Mouse (Mus musculus) gonadal fat pad, adult 2 months (tissue): Measurements from ENCODE around the gene Slamf6. TPM values are rescaled to one million over a fixed set of nuclear protein-coding genes. Genes with fewer than 3 reads are reported as not detected.
"Not testable (repeated sequence)": the region's sequence is repeated elsewhere in the genome, so short reads cannot be mapped to it uniquely, and the experiment has no call there.

ENCODE experiments used
- DNase-seq: peaks from one replicate; pipeline ENCODE4 v3.0.0-alpha.2; 2012; ENCODE audit warnings: low read depth
- polyA plus RNA-seq: library from polyadenylated mRNA; depleted of rRNA; stranded (reverse); fragments of >200 nt; gene quantifications from 2 replicates; pipeline ENCODE4 v1.2.3, GENCODE M21; 2012; rRNA removed

Gene Slamf6
- polyA plus RNA-seq: 0.38 and 0.56 TPM in 2 replicates

DNA sequence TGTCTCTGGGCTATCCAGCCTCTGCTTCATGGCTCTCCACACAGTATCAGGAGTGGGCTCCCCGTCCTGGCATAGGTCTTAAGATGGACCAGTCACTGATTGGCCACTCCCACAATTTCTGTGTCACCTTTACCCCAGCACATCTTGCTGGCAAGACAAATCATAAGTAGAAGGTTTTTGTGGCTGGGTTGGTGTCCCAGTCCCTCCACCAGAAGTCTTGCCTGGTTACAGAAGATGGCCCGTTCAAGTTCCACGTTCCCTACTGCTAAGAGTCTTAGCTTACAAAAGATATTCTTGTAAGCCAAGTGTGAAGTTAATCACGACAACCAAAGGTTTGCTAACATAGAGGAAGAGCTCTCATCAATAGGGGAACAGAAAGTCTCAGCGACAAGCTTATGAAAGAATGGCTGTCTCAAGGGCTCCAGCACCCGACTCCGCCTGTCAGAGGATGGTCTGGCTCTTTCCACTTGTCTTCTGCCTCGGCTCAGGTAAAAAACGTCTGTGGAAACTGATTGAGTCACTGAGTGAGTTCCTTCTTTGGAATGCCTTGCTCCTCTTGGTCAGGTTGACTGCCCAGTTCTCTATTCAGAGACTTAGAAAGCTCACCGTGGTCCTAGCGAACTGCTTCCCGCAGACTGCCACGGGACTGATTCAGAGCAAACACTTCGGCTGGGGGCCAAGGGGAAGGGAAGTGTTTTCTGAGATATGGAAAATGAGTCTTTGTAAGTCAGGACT lies at the start of gene Slamf6:
Gene Slamf6 (plus strand): TSS at position 211 of the 735 bp plus-strand sequence.
- DNase-seq: no peak

DNA sequence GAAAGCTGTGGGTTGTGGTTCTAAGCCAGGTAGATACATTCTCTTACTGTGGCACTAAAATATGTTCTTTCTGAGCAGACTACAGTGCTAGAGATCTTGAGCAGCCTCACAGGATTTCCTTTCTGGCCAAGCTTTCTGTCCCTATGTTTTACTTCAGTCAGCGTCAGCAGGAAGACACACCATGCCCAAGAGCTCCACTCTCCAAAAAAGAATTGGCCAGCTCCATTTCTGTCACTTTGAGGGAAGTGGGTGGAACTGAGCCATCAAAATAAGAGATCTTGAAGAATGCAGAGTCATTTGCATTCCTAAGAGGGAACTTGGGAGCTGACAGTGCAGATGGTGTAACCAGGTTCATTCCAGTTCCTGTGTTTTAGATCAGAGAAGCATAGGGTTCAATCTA lies 30.3 kb upstream of the Slamf6 start:
- no peak for DNase-seq

DNA sequence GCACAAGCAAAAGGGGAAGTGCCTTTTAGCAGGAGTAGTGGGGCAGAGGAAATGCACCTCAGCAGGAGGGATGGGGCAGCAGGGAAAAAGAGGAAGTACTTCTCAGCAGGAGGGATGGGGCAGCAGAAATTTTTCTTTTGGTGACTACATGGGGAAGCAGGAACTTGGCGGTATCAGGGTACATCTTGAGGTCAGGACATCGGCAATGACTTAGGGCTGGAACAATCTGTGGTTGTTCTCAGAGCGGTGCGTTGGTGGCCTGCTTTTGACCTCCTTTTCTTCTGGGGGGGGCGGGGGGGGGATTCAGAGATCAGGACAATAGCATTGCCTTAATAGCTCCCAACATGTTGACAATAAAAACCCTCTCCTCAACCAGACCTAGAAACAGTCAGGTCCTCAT lies 22.0 kb upstream of the Slamf6 start, which contains the start of gene Gm10521:
Gene Gm10521 (plus strand): TSS at position 301 of the 400 bp plus-strand sequence.
- DNase-seq: not testable (repeated sequence)

DNA sequence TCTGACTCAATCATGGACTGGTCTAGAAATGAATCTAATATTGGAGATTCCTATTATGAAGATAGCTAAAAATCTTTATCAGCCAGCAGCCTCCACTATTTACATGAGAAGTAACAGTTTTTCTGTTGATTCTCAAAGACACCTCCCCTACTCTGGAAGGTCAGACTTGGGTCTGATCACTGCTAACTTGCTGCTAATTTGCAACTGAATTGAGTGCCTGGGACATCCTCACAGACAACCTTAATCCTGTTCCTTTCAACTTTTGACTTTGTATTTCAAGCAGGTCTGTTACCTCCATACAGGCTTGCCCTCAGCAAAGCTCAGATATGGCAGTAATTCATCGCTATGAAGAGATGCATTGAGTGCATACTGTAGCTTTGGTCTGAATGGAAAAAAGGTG lies 13.3 kb upstream of the Slamf6 start:
- no peak for DNase-seq

DNA sequence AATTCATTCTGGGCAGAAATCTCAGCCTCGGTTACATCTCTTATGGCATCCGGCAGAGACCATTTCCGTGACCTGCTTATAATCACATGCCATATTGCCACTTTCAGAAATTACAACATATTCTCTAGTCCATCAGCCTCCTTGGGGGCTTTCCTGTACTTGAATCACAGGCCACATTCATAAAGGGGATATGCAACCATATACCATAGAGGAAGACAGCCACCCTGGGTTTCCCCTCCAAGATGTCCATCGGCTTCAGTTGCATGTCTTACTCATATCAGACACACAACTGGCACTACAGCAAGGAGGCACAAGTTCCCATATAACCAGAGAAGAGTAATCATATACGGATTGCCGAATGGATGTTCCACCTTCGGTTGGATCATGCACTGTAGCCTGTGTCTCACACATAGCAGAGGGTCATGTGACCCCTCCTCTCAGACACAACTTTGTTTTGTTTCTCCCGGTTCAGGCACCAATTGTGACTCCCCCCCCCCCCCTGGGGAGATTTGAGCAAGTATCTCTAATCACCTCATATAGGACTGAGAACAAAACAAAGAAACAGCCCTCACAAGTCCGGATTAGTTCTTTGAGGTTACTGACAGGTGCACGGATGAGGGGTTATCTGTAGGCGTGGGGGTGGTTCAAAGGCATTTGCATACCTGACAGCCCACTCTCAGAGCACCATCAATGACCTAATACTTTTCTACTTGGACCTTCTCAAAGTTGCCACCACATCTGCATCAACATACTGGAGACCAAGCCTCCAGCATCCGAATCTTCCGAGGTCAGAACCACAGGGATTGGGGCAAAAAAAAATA lies 1.5 kb upstream of the Slamf6 start:
- no peak for DNase-seq

DNA sequence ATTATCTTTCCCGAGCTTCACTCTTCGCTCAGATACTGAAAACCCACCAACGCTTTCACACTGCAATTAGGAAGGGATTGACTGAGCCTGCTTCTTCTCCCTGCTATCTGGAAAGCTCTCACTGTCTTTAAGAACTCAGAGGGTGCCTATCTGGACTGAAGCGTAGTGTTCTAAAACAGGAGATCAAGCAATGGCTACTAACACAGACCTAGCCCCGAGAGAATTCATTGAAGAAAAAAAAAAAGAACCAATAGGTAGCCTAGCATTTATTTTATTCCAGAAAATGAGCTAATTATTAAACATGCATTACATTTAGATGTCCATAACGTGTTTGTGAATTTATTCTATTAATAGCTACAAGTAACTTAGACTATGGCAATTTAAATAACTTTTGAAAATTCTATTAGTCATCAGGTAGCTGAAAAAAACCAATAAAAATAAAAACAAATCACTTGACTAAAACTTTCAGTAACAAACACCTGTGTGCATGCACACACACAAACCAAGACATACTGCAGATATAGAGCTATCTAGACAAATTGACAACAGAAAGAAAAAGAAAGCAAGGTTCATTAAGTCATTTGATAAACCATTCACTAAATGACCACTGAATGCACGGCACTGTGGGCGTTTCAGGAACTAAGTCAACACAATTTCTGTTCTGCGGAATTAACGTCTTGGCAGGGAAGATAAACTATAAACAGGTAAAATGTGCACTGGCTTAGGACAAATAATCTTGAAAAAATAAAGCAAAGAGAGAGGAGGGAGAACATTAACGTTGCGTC lies 1.0 kb downstream of the Slamf6 start:
- no peak for DNase-seq

DNA sequence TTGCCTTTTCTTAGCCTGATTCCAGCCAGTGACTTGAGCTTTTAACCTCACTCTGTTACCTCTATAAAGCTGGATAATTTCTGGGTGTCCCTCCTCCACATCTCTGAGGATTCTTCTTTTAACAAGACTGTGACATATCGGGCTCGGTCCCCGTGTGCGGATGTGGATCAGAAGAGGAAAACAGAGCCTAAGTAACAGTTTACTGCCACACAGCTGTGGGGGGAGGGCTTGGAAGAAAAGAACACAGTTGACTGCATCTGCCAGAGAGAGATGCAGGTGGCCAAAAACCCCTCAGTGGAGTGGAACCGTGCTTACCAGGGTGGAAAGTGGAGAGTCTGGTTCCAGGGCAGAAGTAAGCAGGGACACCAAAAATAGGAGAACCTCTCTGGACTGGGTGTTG lies 1.9 kb downstream of the Slamf6 start:
- no peak for DNase-seq

DNA sequence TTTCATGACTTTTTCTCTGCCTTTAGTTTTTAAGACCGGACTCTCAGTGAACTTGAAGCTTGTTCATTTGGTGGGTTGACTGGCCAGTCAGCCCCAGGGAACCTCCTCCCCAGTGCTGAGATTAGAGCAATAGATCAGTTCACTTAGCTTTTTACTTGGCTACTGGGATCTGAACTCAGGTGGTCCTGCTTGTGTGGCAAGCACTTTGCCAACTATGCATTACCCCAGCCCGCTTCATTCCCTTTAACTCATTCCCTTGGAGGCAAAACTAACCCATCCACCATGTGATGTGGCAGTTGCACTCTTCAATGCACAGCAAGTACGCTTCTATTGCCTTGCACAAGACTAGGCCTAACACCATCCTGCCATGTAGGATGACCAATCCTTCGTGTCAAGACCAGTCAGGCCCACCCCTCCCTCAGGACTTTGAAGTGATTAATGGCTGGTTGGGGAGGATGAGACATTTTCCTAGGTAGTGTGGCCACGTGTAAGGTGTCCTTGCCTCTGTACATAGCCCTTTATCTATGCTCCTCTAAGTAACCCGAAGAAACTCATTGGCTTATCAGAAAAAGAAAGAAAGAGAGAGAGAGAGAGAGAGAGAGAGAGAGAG lies 2.7 kb downstream of the Slamf6 start:
- no peak for DNase-seq

DNA sequence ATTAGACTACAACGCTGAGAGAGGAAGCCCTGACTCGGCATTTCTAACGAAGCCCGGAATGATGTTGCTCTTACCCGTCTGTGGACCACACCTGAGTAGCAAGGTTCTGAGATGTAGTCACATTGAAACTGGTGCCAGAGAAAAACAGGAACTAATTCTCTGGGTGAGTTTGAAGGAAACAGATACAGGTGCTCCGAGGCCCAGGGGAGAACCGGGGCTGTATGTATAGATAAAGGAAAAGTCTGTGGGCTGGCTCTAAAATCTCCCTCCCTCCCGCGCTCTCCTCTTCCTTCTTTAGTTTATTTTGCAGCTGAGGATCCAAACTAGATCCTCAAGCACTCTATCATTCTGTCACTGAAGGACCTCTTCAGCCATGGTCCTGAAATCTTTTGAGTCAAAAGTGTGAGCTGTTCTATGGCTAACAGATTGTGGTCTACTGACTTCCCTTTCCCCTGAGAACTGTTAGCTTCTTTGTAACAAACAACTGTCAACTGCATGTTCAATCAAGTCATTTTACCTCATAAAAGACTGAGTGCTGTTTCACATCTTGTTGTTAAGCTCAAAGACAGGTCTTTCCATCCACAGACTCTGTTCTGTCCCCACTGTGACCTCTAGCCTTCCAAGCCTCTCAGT lies 3.8 kb downstream of the Slamf6 start:
- no peak for DNase-seq

DNA sequence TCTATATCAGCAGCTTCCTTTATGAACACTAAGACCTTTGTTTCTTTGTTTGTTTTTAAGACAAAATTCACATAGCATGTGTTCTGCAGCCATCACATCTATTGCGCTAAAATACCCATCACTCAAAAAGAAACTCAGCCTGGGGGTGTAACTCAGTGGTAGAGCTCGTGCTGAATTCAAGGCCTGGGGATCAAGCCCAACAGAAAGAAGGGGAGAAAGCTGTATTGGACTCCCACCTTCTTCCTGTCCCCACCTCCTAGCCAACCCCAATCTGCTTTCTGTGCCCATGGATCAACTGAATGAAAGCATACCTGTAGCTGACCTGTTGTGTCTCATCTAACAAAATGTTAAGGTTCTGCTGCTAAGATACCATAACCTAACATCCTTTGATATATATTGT lies 4.3 kb downstream of the Slamf6 start:
- DNase-seq: no peak

DNA sequence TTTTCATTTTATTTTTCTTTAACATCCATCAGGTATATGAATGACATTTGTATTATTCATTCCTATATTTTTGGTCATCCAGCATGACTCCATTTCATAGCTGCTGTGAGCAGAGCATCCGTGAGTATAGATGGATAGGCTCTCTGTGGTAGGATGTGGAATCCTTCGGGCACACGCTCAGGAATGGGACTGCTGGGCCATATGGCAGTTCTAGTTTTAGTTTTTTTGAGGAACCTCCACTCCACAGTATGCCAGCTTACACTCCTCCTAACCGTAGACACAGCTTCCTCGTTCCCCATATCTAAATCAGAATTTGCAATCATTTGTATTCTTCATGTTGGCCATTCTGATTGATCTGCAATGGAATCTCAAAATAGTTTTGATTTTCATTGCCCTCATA lies 5.5 kb downstream of the Slamf6 start:
- no peak for DNase-seq

DNA sequence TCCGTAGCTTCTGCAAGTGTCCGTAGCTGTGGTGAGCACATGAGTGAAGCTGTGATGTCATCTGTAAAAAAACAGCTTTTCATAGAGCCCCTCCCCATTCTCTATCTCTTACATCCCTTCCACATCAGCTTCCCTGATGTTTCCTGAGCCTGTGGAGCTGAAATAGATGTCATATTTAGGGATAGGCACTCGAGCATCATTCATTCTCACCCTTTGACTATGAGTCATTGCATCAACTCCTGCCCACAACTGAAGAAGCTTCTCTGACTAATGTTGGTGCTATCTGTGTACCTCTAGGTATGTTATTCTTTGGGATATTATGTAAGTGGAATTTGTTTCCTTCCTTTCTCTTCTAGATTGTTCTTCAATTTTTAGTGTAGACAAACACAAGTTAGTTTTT lies 7.6 kb downstream of the Slamf6 start:
- DNase-seq: no peak

DNA sequence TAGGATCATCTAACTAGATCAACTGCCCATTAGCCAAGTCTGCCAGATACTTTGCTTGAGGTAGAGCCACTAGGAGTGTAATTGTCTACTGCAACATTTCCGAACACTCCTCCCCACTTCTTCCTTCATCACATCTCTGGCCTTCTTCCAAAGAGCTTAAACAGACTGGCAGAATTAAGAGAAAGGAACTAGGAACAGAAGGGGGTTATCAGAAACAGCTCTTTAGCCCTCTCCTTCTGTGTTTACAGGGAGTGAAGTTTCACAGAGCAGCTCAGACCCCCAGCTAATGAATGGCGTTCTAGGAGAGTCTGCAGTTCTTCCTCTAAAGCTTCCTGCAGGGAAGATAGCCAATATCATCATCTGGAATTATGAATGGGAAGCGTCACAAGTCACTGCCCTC lies 16.5 kb downstream of the Slamf6 start:
- DNase-seq: no peak

DNA sequence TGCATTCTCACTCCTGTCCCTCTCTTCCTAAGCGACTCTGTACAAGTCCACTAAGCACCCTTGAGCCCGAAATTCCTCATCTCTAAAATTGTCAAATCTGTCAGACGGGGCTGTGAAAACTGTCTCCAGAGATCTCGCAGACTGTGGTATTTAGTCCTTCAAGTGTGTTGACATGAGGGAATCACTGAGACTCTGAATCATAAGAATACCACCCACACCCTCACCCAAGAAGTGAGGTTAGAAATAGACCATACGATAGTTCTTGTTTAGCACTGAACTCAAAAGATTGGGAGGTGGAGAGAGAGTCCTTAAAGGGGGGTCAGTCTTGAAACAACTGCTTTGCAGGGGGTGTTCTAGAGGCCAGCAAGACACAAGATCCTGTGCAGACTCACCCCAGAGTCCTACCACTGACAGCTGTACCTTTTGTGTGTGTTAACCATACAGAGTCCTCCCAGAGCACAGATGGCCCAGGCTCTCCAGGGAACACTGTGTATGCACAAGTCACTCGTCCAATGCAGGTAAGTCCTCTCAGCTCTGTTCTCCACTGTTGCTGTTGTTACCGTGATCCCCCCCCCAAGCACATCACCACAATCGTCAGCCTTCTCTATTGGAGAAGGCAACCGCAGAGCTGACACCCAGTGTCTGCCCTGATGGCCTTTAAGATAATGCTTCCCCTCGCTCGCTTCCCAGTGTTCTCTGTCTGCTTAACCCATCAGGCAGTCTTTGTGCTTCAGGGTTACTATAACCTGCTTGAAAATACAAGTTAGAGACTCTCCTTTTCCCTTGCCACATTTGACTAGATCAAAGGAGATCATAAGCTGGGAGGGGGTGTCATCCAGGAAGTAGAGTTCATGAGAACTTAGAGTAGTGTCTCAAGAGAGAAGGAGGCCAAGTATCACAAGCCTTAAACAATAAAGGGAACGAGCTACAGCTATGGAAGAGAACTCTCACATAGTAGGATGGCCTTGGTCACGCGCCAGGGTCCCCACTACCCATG lies 21.9 kb downstream of the Slamf6 start:
- no peak for DNase-seq

DNA sequence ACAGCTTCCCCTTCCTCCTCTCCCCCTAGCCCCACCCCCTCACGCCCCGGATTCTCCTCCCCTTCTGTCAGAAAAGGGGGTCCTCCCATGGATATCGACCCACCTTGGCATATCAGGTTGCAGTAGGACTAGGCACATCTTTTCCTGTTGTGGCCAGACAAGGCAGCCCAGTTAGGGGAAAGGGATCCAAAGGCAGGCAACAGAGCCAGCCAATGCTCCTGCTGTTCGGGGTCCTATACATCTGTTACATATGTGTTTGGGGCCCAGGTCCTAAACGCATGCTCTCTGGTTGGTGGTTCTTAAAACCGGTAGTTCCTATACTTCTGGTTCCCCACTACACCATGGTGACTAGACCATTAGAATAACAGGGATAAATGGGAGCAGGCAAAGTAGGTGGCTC lies 23.3 kb downstream of the Slamf6 start:
- DNase-seq: no peak

DNA sequence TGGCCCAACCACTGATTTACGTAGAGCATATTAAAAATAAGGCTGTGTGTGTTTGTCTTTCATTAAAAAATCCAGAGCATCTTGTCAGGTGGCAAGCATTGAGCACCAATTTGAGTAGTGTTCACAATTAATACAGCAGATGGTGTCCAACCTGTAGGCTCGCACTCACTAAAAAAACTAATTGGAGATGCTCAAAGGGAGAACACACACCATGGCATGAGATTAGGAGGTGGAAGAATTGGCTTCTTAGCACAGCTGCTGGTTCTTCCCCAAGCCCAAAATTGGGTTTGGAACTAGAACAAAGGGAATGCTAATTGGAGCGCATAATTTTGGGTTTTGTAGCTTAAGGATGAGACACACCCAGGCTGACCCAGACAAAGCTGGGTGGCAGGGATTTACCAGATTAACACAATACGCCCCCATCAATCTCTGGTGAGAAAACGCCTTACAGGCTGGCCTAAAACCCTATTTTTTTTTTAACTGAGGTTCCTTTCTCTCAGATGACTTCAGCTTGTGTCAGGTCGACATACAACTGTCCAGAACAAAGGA lies 29.2 kb downstream of the Slamf6 start:
- no peak for DNase-seq

DNA sequence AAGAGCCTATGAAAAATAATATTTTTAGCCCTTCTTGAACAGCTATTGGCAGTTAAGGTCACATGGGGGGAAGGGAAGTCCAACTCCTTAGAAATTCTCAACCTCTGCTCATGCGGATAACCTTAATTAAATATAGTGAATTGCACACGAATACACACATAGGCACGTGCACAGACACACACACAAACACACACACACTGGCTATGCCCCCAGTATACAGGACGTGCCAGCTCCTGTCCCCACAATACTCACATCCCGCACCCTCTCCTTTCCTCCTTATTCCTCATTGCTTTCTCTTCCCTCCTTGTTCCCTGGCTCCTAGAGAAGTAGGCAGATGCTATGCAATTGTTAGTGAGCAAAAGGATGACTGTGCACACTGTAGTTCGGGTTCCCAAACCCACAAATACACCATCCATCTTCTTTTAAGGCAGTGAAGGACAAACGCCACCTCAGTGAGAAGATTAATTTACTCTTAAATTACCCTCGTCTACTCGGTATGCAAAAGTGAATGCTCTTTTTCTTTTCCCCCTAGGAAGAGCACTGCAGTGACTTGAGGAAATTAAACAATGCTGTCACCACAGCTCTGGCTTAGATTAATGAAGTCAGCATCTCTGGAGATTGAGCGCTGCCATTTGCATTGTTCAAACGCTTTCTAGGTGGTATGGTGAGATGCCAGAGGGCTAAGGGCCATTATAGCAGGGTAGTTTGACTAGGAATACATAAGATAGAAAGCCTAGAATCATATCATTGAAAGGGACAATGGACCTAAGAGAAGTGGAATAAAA lies 31.0 kb downstream of the Slamf6 start:
- no peak for DNase-seq

DNA sequence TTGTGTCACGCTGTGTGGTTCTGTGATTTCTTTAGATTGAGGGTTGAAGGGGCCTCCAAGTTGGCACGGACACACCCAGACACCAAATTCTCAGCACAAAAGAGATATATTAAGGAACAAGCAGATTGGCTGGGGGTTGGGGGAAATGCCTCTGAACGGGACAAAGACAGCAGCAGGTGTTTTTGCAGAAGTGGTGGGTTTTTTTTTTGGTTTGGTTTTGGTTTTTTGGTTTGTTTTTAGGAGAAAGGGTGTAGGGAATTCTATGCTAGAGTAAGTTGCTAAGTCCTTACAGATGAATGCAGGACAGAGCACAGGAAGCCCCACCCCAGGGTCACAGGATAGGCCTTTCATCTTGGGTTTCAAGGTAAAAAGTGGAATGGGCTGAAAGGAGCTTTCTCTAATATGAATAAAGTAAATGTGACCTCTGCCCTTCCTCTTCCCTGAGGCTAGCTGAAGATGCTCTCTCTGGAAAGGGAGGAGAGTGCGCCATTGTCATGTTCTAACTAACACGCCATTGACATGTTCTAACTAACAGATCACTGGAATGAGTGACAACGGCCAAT lies 31.7 kb downstream of the Slamf6 start:
- no peak for DNase-seq

DNA sequence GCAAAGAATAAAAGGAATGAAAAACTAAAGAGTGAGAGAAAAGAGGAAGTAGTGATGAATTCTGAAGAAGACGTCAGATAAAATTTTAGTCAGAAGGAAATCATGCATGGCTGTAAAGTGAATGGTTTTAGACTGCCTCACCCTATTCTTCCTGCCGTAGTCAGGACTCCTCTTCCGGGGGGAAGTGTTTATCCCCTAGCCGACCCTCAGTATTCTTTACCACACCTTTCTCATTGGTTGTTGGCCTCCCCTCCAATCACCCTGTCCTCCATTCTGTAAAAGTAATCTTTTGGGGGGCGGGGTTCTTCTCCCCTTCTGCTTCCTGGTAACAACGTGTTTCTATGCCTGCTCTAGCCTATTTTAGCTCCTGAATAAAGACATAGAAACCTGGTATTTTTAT lies 37.8 kb downstream of the Slamf6 start:
- DNase-seq: no peak
